Comparison of ENCODE assay signal across 26 mouse cellular contexts in the genomic region with DNA sequence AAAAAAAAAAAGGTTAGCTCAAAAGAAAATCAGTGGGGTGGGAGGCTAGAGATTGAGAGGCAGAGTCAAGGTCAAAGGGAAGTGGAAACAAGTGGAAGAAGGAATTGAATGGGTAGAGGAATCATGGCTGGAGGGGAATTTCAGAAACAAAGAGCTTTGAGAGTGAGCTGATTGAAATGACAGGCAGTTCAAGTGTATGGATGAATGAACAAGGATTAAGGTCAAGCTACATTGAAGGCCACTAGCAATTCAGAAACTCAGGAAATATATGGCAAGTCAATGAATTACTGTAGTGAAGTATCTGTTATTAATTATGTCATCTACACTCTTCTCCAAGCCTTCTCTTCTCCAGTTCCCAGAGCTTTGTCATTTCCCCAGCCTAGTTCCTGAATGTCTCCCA.
"Had no signal": no experiment of that assay in that cellular context is flagged by ENCODE, and none has a peak within 500 bp of the region (broad histone marks: within the 10 kb centered on the region; RNA-seq: fewer than 3 reads in every experiment).

No protein-coding gene starts in this region.

- H3K36me3 ChIP-seq: heart, embryonic 13.5 days; heart, embryonic 15.5 days; hindbrain, embryonic 13.5 days; hindbrain, embryonic 15.5 days; kidney, embryonic 15.5 days; limb, embryonic 13.5 days; limb, embryonic 15.5 days; liver, embryonic 12.5 days had no signal

- H3K9ac ChIP-seq: heart, embryonic 13.5 days; heart, embryonic 15.5 days; hindbrain, embryonic 13.5 days; hindbrain, embryonic 15.5 days; kidney, embryonic 15.5 days; limb, embryonic 13.5 days; limb, embryonic 15.5 days; liver, embryonic 12.5 days had no signal

- H3K27me3 ChIP-seq: heart, embryonic 13.5 days; heart, embryonic 15.5 days; hindbrain, embryonic 13.5 days; hindbrain, embryonic 15.5 days; kidney, embryonic 15.5 days; limb, embryonic 13.5 days; limb, embryonic 15.5 days; liver, embryonic 12.5 days had no signal

- H3K4me2 ChIP-seq: heart, embryonic 11.5 days; heart, embryonic 13.5 days; heart, embryonic 15.5 days; hindbrain, embryonic 13.5 days; hindbrain, embryonic 15.5 days; kidney, embryonic 15.5 days; limb, embryonic 13.5 days; limb, embryonic 15.5 days; liver, embryonic 12.5 days had no signal

- H3K4me3 ChIP-seq: gastrocnemius, adult 2 months; heart, adult 2 months; heart, embryonic 13.5 days; heart, embryonic 15.5 days; hindbrain, embryonic 13.5 days; hindbrain, embryonic 15.5 days; kidney, embryonic 15.5 days; limb, embryonic 13.5 days; limb, embryonic 15.5 days; liver, embryonic 12.5 days had no signal

- H3K27ac ChIP-seq: gastrocnemius, adult 2 months; heart, adult 2 months; heart, embryonic 13.5 days; heart, embryonic 15.5 days; hindbrain, embryonic 13.5 days; hindbrain, embryonic 15.5 days; hindbrain, postnatal 0 days; kidney, embryonic 15.5 days; kidney, postnatal 0 days; limb, embryonic 13.5 days; limb, embryonic 15.5 days; liver, embryonic 12.5 days had no signal

- ATAC-seq: hindbrain, postnatal 0 days; intestine, embryonic 16.5 days; liver, embryonic 12.5 days had no signal

- H3K9me3 ChIP-seq: heart, embryonic 13.5 days; heart, embryonic 15.5 days; hindbrain, embryonic 13.5 days; hindbrain, embryonic 15.5 days; kidney, embryonic 15.5 days; limb, embryonic 13.5 days; limb, embryonic 15.5 days; liver, embryonic 12.5 days had no signal

- DNase-seq: gastrocnemius, adult 2 months; gastrocnemius, postnatal 10 days; gastrocnemius, postnatal 25 days; heart, adult 2 months; heart, postnatal 14 days; heart, postnatal 36 days; kidney, adult 11 months; kidney, adult 2 months; kidney, adult 9 months; kidney, postnatal 14 days; kidney, postnatal 36 days; layer of hippocampus, adult 9-11 months; layer of hippocampus, postnatal 36 days; left cerebral cortex, postnatal 4 days had no signal

- H3K4me1 ChIP-seq: heart, embryonic 13.5 days; heart, embryonic 15.5 days; hindbrain, embryonic 15.5 days; kidney, embryonic 15.5 days; limb, embryonic 13.5 days; limb, embryonic 15.5 days; liver, embryonic 12.5 days had no signal
